In the genomic region with DNA sequence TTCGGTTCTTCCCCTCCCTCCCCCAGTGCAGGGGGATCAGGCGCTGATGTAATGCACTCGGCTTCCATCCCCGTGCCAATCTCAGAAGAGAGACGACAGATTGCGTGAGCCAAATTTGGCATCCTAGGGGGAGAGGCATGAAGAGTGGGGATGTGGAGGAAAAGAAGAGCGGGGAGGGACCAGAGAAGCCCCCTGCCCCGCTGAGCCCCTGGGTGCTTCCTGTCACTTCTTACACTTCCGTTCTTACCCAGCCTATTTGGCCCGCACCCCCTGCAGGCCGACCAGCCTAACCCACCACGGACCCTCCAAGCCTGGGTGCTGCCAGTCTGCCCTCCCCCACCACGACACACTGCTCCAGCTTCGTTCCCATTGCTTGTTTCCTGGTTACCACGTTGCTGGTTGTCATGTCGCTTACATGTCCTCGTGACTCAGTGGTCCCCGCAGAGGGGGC, we compare ENCODE assay signal across 16 mouse cellular contexts. TPM values are rescaled to one million over a fixed set of nuclear protein-coding genes. Genes with fewer than 3 reads are reported as not detected.
DNase-seq lines count a peak whose midpoint lies in the region; ATAC-seq lines count a peak whose summit lies in the region.
"Had no signal": no experiment of that assay in that cellular context is flagged by ENCODE, and none has a peak within 500 bp of the region (broad histone marks: within the 10 kb centered on the region; RNA-seq: fewer than 3 reads in every experiment).

No protein-coding gene starts in this region.

- no peaks in the 10 kb centered on the region for H3K9me3 ChIP-seq in heart, embryonic 14.5 days (ENCODE audit: control insufficient read depth, low read length)
- H3K9me3 ChIP-seq: limb, embryonic 15.5 days had no signal

- 0 out of 4 replicates have a peak overlapping the region, but pooled peaks of 1 of the 2 experiments have one; percentile 0 for H3K4me3 ChIP-seq in heart, embryonic 14.5 days (ENCODE audit: control insufficient read depth in 1 of 2, insufficient read depth in 1 of 2, low read depth in 1 of 2, low read length in 2 of 2)
- H3K4me3 ChIP-seq: erythroblast, embryonic 14.5 days; limb, embryonic 15.5 days had no signal

- H3K4me1 ChIP-seq in heart, embryonic 14.5 days (ENCODE audit: control insufficient read depth in 2 of 2, insufficient read depth in 2 of 2, low read length in 2 of 2), result peaks cover 29 to 46% of the 10 kb centered on the region in 2 experiments

- ATAC-seq in heart, embryonic 14.5 days (ENCODE audit: insufficient number of reproducible peaks, insufficient read depth, low FRiP score, low read depth), result no peak
- ATAC-seq: Patski had no signal

- no peak for DNase-seq in heart, postnatal 25 days (ENCODE audit: low spot score)
- peak; percentile 60 for DNase-seq in brain, embryonic 18.5 days (ENCODE audit: low read depth, low spot score)
- DNase-seq in frontal cortex, postnatal 36 days (ENCODE audit: low spot score in 2 of 2), result peak; percentile 73 to 80
- DNase-seq in left cerebral cortex, postnatal 36 days (ENCODE audit: low spot score in 2 of 2), result peak; percentile 72 to 77
- DNase-seq in kidney, postnatal 36 days, result no peak
- no peak for DNase-seq in cerebellum, adult 9-10 months
- DNase-seq: lung, embryonic 14.5 days had no signal

- intact Hi-C loops in heart, postnatal 25 days (cut with DNase I), result no loop called here
- intact Hi-C loops in left cerebral cortex, postnatal 36 days (cut with DNase I), result loop anchor here (1.0 kb wide), 1 partner anchor 22 kb away; no protein-coding TSS in a partner anchor

- H3K27me3 ChIP-seq in heart, embryonic 14.5 days (ENCODE audit: control insufficient read depth, insufficient read depth, low read length), result peaks cover 56% of the 10 kb centered on the region

- H3K9ac ChIP-seq in heart, embryonic 14.5 days (ENCODE audit: low read length), result no peak overlapping the region; the same call in 1 of the 2 replicates
- H3K9ac ChIP-seq: limb, embryonic 15.5 days; lung, embryonic 14.5 days had no signal

- WGBS in heart, embryonic 14.5 days, result 14% methylated on average over 17 of the region's 18 CpGs

- no peak overlapping the region for H3K27ac ChIP-seq in heart, embryonic 14.5 days (replicated peaks in 1 of 2; ENCODE audit: control insufficient read depth in 1 of 2, insufficient read depth in 1 of 2, low read depth in 2 of 2, low read length in 2 of 2)
- H3K27ac ChIP-seq: kidney, postnatal 0 days; limb, embryonic 15.5 days had no signal

- no peaks in the 10 kb centered on the region for H3K36me3 ChIP-seq in heart, embryonic 14.5 days (ENCODE audit: control insufficient read depth, insufficient read depth, low read length)
- H3K36me3 ChIP-seq: limb, embryonic 15.5 days had no signal

- peak overlapping the region; percentile 41 for H3K4me2 ChIP-seq in heart, embryonic 14.5 days (ENCODE audit: low read length)
- H3K4me2 ChIP-seq: limb, embryonic 15.5 days; lung, embryonic 14.5 days had no signal

RNA-seq across cellular contexts. Expression of a gene that starts 2.1 kb away (rescaled TPM):
- polyA plus RNA-seq in heart, embryonic 14.5 days (2014; fragmentation: Nextera tagmentation; extraction: Ambion mirVana), result 0.20 TPM in 1 of 2 replicates, not detected in the other
- not detected for total RNA-seq in heart, postnatal 25 days (2021)
- 100 to 1,000 TPM; 207 to 223 TPM for total RNA-seq in left cerebral cortex, postnatal 36 days (2021)
- total RNA-seq: common myeloid progenitor, adult 5-6 weeks had no signal
- polyA plus RNA-seq: erythroblast, embryonic 14.5 days; gonadal fat pad, adult 2 months; limb, embryonic 15.5 days; lung, embryonic 14.5 days; neural tube, embryonic 11.5 days; stomach, embryonic 16.5 days had no signal

RNA-seq across cellular contexts. Expression of a gene that starts 13.3 kb away (rescaled TPM):
- polyA plus RNA-seq in heart, embryonic 14.5 days (2014; fragmentation: Nextera tagmentation; extraction: Ambion mirVana), result 42.2 and 54.1 TPM in 2 replicates
- 1 to 10 TPM; 7.6 to 8.2 TPM for total RNA-seq in heart, postnatal 25 days (2021)
- total RNA-seq in left cerebral cortex, postnatal 36 days (2021), result 1 to 10 TPM in 1 of 2 experiments, under 1 TPM in 1; 0.59 to 1.1 TPM
- total RNA-seq: common myeloid progenitor, adult 5-6 weeks had no signal
- polyA plus RNA-seq: erythroblast, embryonic 14.5 days had no signal

RNA-seq across cellular contexts. Expression of a gene that starts 43.6 kb away (rescaled TPM):
- polyA plus RNA-seq in heart, embryonic 14.5 days (2014; fragmentation: Nextera tagmentation; extraction: Ambion mirVana), result 49.1 and 57.6 TPM in 2 replicates
- total RNA-seq in heart, postnatal 25 days (2021), result 100 to 1,000 TPM in 1 of 2 experiments, 10 to 100 TPM in 1; 96.7 to 105 TPM
- 100 to 1,000 TPM; 265 to 366 TPM for total RNA-seq in left cerebral cortex, postnatal 36 days (2021)

RNA-seq across cellular contexts. Expression of a gene that starts 47.5 kb away (rescaled TPM):
- polyA plus RNA-seq in heart, embryonic 14.5 days (2014; fragmentation: Nextera tagmentation; extraction: Ambion mirVana), result 83.0 and 95.1 TPM in 2 replicates
- 10 to 100 TPM; 48.4 to 54.0 TPM for total RNA-seq in heart, postnatal 25 days (2021)
- 100 to 1,000 TPM; 135 to 154 TPM for total RNA-seq in left cerebral cortex, postnatal 36 days (2021)

Comparison
In these comparisons a context has a peak if more than half of its experiments do, and no peak if none do; other contexts are left out.
1. DNase-seq: peak in brain, embryonic 18.5 days (single experiment), frontal cortex, postnatal 36 days (2 of 2) and left cerebral cortex, postnatal 36 days (2 of 2); none in heart, postnatal 25 days (single experiment), kidney, postnatal 36 days (0 of 2) and cerebellum, adult 9-10 months (single experiment).
2. RNA of a gene that starts 2.1 kb away (total RNA-seq): 207 to 223 TPM in left cerebral cortex, postnatal 36 days; not detected in heart, postnatal 25 days; every median in the first group is over 100 times any median in the second.
3. RNA of a gene that starts 13.3 kb away (total RNA-seq): 7.6 to 8.2 TPM in heart, postnatal 25 days; 0.59 to 1.1 TPM in left cerebral cortex, postnatal 36 days; every median in the first group is over 4 times any median in the second.